Mouse (Mus musculus) liver, embryonic 14.5 days (tissue): ENCODE measurements around the gene Zfp750. TPM values are rescaled to one million over a fixed set of nuclear protein-coding genes. Genes with fewer than 3 reads are reported as not detected.

Experiments used
- ATAC-seq: fragments of 200-750 bp; cut with Nextera tagmentation; 2 replicates; pipeline ENCODE4 v1.8.0; 2017; ENCODE audit warnings: moderate number of reproducible peaks, mild to moderate bottlenecking, moderate library complexity; ENCODE audit not compliant: insufficient read depth
- DNase-seq, 3 experiments: peaks; one replicate each; pipeline ENCODE4 v3.0.0-alpha.2; 2012 to 2013; ENCODE audit warnings: low read depth in 3 of 3, low spot score in 3 of 3
- H3K27ac ChIP-seq: fragments of 300-500 bp; sonication (generic); 2 replicates; pipeline ENCODE4 v1.5.1; 2014; ENCODE audit warnings: moderate library complexity, mild to moderate bottlenecking, control low read depth, inconsistent platforms
- H3K27me3 ChIP-seq: fragments of 300-500 bp; sonication (generic); 2 replicates; pipeline ENCODE4 v1.6.1; 2014; ENCODE audit warnings: mild to moderate bottlenecking, low read length, moderate library complexity; ENCODE audit not compliant: control insufficient read depth, insufficient read depth
- H3K36me3 ChIP-seq: fragments of 300-500 bp; sonication (generic); replicated peaks from 2 replicates; pipeline ENCODE4 v1.6.1; 2014; ENCODE audit warnings: low read depth; ENCODE audit not compliant: control insufficient read depth, insufficient read depth
- H3K4me1 ChIP-seq, 2 experiments: fragments of 200-500 bp in 1 of 2; fragments of 300-500 bp in 1 of 2; sonication (generic) in 1 of 2; replicated peaks; 2 replicates each; pipeline ENCODE4 v1.6.1; 2012 to 2014; ENCODE audit warnings: antibody characterized with exemption in 1 of 2, inconsistent platforms in 1 of 2, low read length in 1 of 2; ENCODE audit not compliant: control insufficient read depth in 2 of 2, insufficient read depth in 2 of 2
- H3K4me2 ChIP-seq: fragments of 300-500 bp; sonication (generic); 2 replicates; pipeline ENCODE4 v1.6.1; 2014; ENCODE audit warnings: low read depth, mild to moderate bottlenecking, control low read depth, moderate library complexity
- H3K4me3 ChIP-seq, 2 experiments: fragments of 200-500 bp in 1 of 2; fragments of 300-500 bp in 1 of 2; sonication (generic) in 1 of 2; 2 replicates each; pipeline ENCODE4 v1.5.1; 2012 to 2014; ENCODE audit warnings: low read depth in 2 of 2, low read length in 2 of 2, mild to moderate bottlenecking in 2 of 2, control low read depth in 1 of 2, inconsistent platforms in 1 of 2, moderate library complexity in 1 of 2; ENCODE audit not compliant: insufficient read depth in 1 of 2
- H3K9ac ChIP-seq: fragments of 300-500 bp; sonication (generic); replicated peaks from 2 replicates; pipeline ENCODE4 v1.6.1; 2014; ENCODE audit warnings: mild to moderate bottlenecking, control low read depth, moderate library complexity
- H3K9me3 ChIP-seq: fragments of 300-500 bp; sonication (generic); 2 replicates; pipeline ENCODE4 v1.6.1; 2016; ENCODE audit warnings: low read length, mixed read lengths; ENCODE audit not compliant: control insufficient read depth
- CTCF ChIP-seq: IDR thresholded peaks from 2 replicates; pipeline ENCODE4 v1.5.1; 2016; ENCODE audit warnings: antibody characterized with exemption, low read depth, control low read depth
- EP300 ChIP-seq: IDR thresholded peaks from 2 replicates; pipeline ENCODE4 v1.6.1; 2016; ENCODE audit warnings: antibody characterized with exemption, low read depth
- WGBS: fragments of 180-500 bp; shearing (Covaris S2); extraction: QIAGEN DNeasy Blood & Tissue Kit; methylation state at CpG from one replicate; pipeline ENCODE4 v1.1.7; 2014; ENCODE audit not compliant: insufficient replicate concordance; 5-methylcytosine and 5-hydroxymethylcytosine counted together
- polyA plus RNA-seq, 2 experiments: library from polyadenylated mRNA; depleted of rRNA in 1 of 2; stranded (reverse) in 1 of 2; unstranded in 1 of 2; fragments of >200 nt; fragmentation: Nextera tagmentation in 1 of 2; extraction: Ambion mirVana in 1 of 2; gene quantifications; 2 replicates each; pipeline versions ENCODE4 v1.2.1 to v1.2.3; 2012 to 2014

The Zfp750 gene
- polyA plus RNA-seq, 2 experiments = 0.12 to 0.23 TPM

GRCm38 (mm10) chr11:121502000-121502860, 16.9 kb downstream of the Zfp750 start:
- WGBS = 77% methylated on average over 4 of the region's 4 CpGs
- no peak for DNase-seq
- Histone ChIP-seq H3K27ac (no peak overlapping the region), H3K36me3 (peaks cover 13% of the 10 kb centered on the region; the same call in 1 of the 2 replicates), H3K4me2 (no peak overlapping the region), H3K9ac (no peak overlapping the region), H3K9me3 (no peaks in the 10 kb centered on the region), H3K4me1 (peaks cover 0 to 7% of the 10 kb centered on the region in 2 experiments; a peak in 1 of 4 replicates), H3K4me3 (no peak overlapping the region), H3K27me3 (no peaks in the 10 kb centered on the region)
- TF ChIP-seq CTCF (no peak), EP300 (no peak)
- ATAC-seq = no peak

- H3K4me3 ChIP-seq = no peak overlapping the region
- 64% methylated on average over 4 of the region's 4 CpGs for WGBS
- H3K4me2 ChIP-seq = no peak overlapping the region
- no peaks in the 10 kb centered on the region for H3K27me3 ChIP-seq
- H3K4me1 ChIP-seq = peaks cover 0 to 7% of the 10 kb centered on the region in 2 experiments; a peak in 1 of 4 replicates
- H3K36me3 ChIP-seq = peaks cover 17% of the 10 kb centered on the region
- no peak for ATAC-seq
- no peaks in the 10 kb centered on the region for H3K9me3 ChIP-seq
- TF ChIP-seq CTCF = no peak
- no peak for TF ChIP-seq EP300
- no peak overlapping the region for H3K9ac ChIP-seq
- no peak for DNase-seq
- H3K27ac ChIP-seq = no peak overlapping the region
These were observed 17.6 kb downstream of the Zfp750 start for GRCm38 (mm10) chr11:121501525-121501924.

- no peak overlapping the region for H3K4me3 ChIP-seq
These were observed 18.5 kb downstream of the Zfp750 start for GRCm38 (mm10) chr11:121500595-121500994.

GRCm38 (mm10) chr11:121490651-121491050, 28.5 kb downstream of the Zfp750 start:
- Histone ChIP-seq H3K27me3 (no peaks in the 10 kb centered on the region), H3K36me3 (no peaks in the 10 kb centered on the region; the same call in 1 of the 2 replicates), H3K27ac (no peak overlapping the region), H3K4me3 (no peak overlapping the region), H3K4me1 (peaks cover 0 to 1% of the 10 kb centered on the region in 2 experiments; a peak in 1 of 4 replicates), H3K4me2 (no peak overlapping the region), H3K9ac (no peak overlapping the region), H3K9me3 (no peaks in the 10 kb centered on the region)
- no peak for ATAC-seq
- no peak for TF ChIP-seq EP300
- DNase-seq = no peak

More at GRCm38 (mm10) chr11:121500595-121500994, 18.5 kb downstream of the Zfp750 start:
- H3K27me3 ChIP-seq = no peaks in the 10 kb centered on the region
- H3K4me1 ChIP-seq = peaks cover 0 to 7% of the 10 kb centered on the region in 2 experiments; a peak in 1 of 4 replicates
- no peak for ATAC-seq
- no peaks in the 10 kb centered on the region for H3K9me3 ChIP-seq
- TF ChIP-seq EP300 (no peak), CTCF (no peak)
- H3K27ac ChIP-seq = no peak overlapping the region
- H3K9ac ChIP-seq = no peak overlapping the region
- no peak overlapping the region for H3K4me2 ChIP-seq
- H3K36me3 ChIP-seq = peaks cover 17% of the 10 kb centered on the region
- DNase-seq = no peak

- Histone ChIP-seq H3K4me3 (no peak overlapping the region), H3K27ac (no peak overlapping the region), H3K36me3 (peaks cover 3% of the 10 kb centered on the region; the same call in 1 of the 2 replicates), H3K4me1 (peaks cover 0 to 3% of the 10 kb centered on the region in 2 experiments; a peak in 1 of 4 replicates), H3K4me2 (no peak overlapping the region), H3K9ac (no peak overlapping the region), H3K9me3 (no peaks in the 10 kb centered on the region), H3K27me3 (no peaks in the 10 kb centered on the region)
- WGBS = 49% methylated on average over 9 of the region's 9 CpGs
- DNase-seq (no peak), ATAC-seq (no peak)
- TF ChIP-seq EP300 = no peak
- no peak for TF ChIP-seq CTCF
These were observed 33.3 kb downstream of the Zfp750 start for GRCm38 (mm10) chr11:121485882-121486281.
